Mouse (Mus musculus) heart, postnatal 14 days (tissue): ENCODE results near the gene Klk6. TPM values are rescaled to one million over a fixed set of nuclear protein-coding genes. Genes with fewer than 3 reads are reported as not detected.

Source experiments
- total RNA-seq, 2 experiments: library from RNA; stranded (reverse); gene quantifications; 2 replicates each; pipeline ENCODE4 v1.2.3; 2021

Klk6 gene
- total RNA-seq, 2 experiments from 2014 or later: not detected

Other genes starting within 250 kb of the Klk6 start
- 1 to 10 TPM; 5.8 to 7.3 TPM for gene Zfp719, start 244.9 kb upstream of the Klk6 start, total RNA-seq
- gene Zfp819, start 217.3 kb upstream of the Klk6 start, total RNA-seq: not detected
- not detected for gene Ceacam18, start 189.8 kb upstream of the Klk6 start, total RNA-seq
- 1 to 10 TPM; 1.2 TPM for gene Siglece, start 164.3 kb upstream of the Klk6 start, total RNA-seq
- 1 to 10 TPM; 3.9 to 4.0 TPM for gene Ctu1, start 152.5 kb upstream of the Klk6 start, total RNA-seq
- not detected for gene Klk14, start 134.1 kb upstream of the Klk6 start, total RNA-seq
- not detected for gene Klk13, start 111.9 kb upstream of the Klk6 start, total RNA-seq
- gene Klk12, start 55.6 kb upstream of the Klk6 start, total RNA-seq: not detected
- gene Klk11, start 49.9 kb upstream of the Klk6 start, total RNA-seq: under 1 TPM in 1 of 2 experiments, not detected in 1; 0.17 TPM
- under 1 TPM; 0.22 to 0.33 TPM for gene Klk10, start 43.5 kb upstream of the Klk6 start, total RNA-seq
- not detected for gene Klk9, start 32.6 kb upstream of the Klk6 start, total RNA-seq
- 10 to 100 TPM; 10.6 to 14.2 TPM for gene Klk8, start 26.9 kb upstream of the Klk6 start, total RNA-seq
- under 1 TPM; 0.19 to 0.20 TPM for gene Klk7, start 13.2 kb upstream of the Klk6 start, total RNA-seq
- gene Klk5, start 17.5 kb downstream of the Klk6 start, total RNA-seq: not detected
- gene Klk4, start 56.7 kb downstream of the Klk6 start, total RNA-seq: not detected
- not detected for gene Klk15, start 109.2 kb downstream of the Klk6 start, total RNA-seq
- gene Klk1b8, start 126.2 kb downstream of the Klk6 start, total RNA-seq: not detected
- not detected for gene Klk1b1, start 142.3 kb downstream of the Klk6 start, total RNA-seq
- not detected for gene Klk1b9, start 151.6 kb downstream of the Klk6 start, total RNA-seq
- not detected for gene Klk1b11, start 171.4 kb downstream of the Klk6 start, total RNA-seq
- not detected for gene Klk1b26, start 187.7 kb downstream of the Klk6 start, total RNA-seq
- not detected for gene Klk1b27, start 227.8 kb downstream of the Klk6 start, total RNA-seq